Mouse (Mus musculus) stomach, embryonic 14.5 days (tissue): Measurements from ENCODE around the gene Cd38. TPM values are rescaled to one million over a fixed set of nuclear protein-coding genes. Genes with fewer than 3 reads are reported as not detected.

Experiments used
- ATAC-seq: fragments of 200-750 bp; cut with Nextera tagmentation; 2 replicates; pipeline ENCODE4 v1.8.0; 2017; ENCODE audit warnings: low read depth, moderate TSS enrichment; ENCODE audit not compliant: insufficient number of reproducible peaks, insufficient read depth, low FRiP score
- H3K27ac ChIP-seq: fragments of 300-500 bp; sonication (generic); 2 replicates; pipeline ENCODE4 v1.5.1; 2014; ENCODE audit warnings: mild to moderate bottlenecking, low read length, moderate library complexity, mixed read lengths
- H3K27me3 ChIP-seq: fragments of 300-500 bp; sonication (generic); 2 replicates; pipeline ENCODE4 v1.6.1; 2014; ENCODE audit warnings: low read length, control low read depth, mixed read lengths; ENCODE audit not compliant: control insufficient read depth, insufficient read depth
- H3K36me3 ChIP-seq: fragments of 300-500 bp; sonication (generic); 2 replicates; pipeline ENCODE4 v1.6.1; 2014; ENCODE audit warnings: mild to moderate bottlenecking, control low read depth, low read length, moderate library complexity, mixed read lengths; ENCODE audit not compliant: control insufficient read depth, insufficient read depth
- H3K4me1 ChIP-seq: fragments of 300-500 bp; sonication (generic); 2 replicates; pipeline ENCODE4 v1.6.1; 2014; ENCODE audit warnings: low read length, control low read depth, mixed read lengths; ENCODE audit not compliant: control insufficient read depth, insufficient read depth
- H3K4me2 ChIP-seq: fragments of 300-500 bp; sonication (generic); replicated peaks from 2 replicates; pipeline ENCODE4 v1.6.1; 2014; ENCODE audit warnings: low read depth, low read length, control low read depth
- H3K4me3 ChIP-seq: fragments of 300-500 bp; sonication (generic); 2 replicates; pipeline ENCODE4 v1.5.1; 2014; ENCODE audit warnings: low read depth, low read length, control low read depth
- H3K9ac ChIP-seq: fragments of 300-500 bp; sonication (generic); replicated peaks from 2 replicates; pipeline ENCODE4 v1.6.1; 2014; ENCODE audit warnings: low read depth, mild to moderate bottlenecking, control low read depth, low read length, moderate library complexity, mixed read lengths
- H3K9me3 ChIP-seq: fragments of 300-500 bp; sonication (generic); 2 replicates; pipeline ENCODE4 v1.6.1; 2016; ENCODE audit warnings: low read depth, low read length, control low read depth; ENCODE audit not compliant: control insufficient read depth
- WGBS: fragments of 180-500 bp; shearing (Covaris S2); extraction: QIAGEN DNeasy Blood & Tissue Kit; methylation state at CpG from one replicate; pipeline ENCODE4 v1.1.7; 2014; 5-methylcytosine and 5-hydroxymethylcytosine counted together
- polyA plus RNA-seq: library from polyadenylated mRNA; unstranded; fragments of >200 nt; fragmentation: Nextera tagmentation; extraction: Ambion mirVana; gene quantifications from 2 replicates; pipeline ENCODE4 v1.2.1, GENCODE M21; 2014

Cd38 gene
- polyA plus RNA-seq, 1 experiment from 2014 or later, result 15.8 TPM

DNA sequence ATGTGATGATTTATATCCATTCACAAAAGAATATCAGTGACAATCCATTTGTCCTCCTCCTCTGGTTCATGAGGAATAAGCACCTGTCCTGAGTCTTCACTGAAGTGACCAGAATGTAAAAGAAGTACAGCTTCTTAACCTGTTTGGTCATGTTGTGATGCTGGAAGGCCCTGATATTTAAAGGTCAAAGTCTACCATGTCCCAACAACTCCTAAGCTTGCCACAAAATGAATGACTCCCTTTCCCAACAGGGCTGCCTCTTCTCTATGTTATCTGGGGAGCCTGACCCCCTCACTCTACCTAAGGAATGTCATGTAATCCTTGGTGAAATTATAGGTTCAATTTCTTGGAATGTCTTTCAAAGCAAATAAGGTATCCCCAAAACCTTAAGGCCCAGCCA lies 59.4 kb downstream of the Cd38 start:
- Histone ChIP-seq H3K4me2 (no peak overlapping the region), H3K4me1 (no peaks in the 10 kb centered on the region), H3K9ac (no peak overlapping the region), H3K4me3 (no peak overlapping the region), H3K27me3 (no peaks in the 10 kb centered on the region), H3K9me3 (no peaks in the 10 kb centered on the region), H3K27ac (no peak overlapping the region), H3K36me3 (no peaks in the 10 kb centered on the region)
- ATAC-seq, result no peak

DNA sequence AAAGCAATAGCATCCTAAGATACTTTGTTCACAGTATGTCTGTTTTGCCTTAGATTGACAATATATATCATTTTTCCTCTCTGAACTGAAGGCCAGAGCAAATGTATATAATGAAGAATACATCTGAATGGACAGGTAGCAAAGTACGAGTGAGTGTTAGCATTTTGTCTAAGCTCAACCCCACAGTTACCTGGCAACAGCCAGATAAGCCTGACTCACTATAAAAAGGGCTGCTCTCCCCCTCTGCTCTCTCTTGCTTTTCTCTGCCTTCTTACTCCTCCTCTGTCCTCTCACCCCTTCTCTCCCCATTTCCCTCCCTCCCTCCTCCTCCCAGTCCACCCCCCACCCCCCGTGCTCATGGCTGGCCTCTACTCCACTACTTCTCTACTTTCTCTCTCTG lies 64.9 kb downstream of the Cd38 start:
- no peak overlapping the region for H3K9ac ChIP-seq
- no peak overlapping the region for H3K4me3 ChIP-seq
- H3K4me1 ChIP-seq, result no peaks in the 10 kb centered on the region
- ATAC-seq, result no peak
- no peak overlapping the region for H3K4me2 ChIP-seq
- no peaks in the 10 kb centered on the region for H3K9me3 ChIP-seq
- 34% methylated on average over 2 of the region's 2 CpGs for WGBS
- no peaks in the 10 kb centered on the region for H3K27me3 ChIP-seq
- H3K27ac ChIP-seq, result no peak overlapping the region
- no peaks in the 10 kb centered on the region for H3K36me3 ChIP-seq

DNA sequence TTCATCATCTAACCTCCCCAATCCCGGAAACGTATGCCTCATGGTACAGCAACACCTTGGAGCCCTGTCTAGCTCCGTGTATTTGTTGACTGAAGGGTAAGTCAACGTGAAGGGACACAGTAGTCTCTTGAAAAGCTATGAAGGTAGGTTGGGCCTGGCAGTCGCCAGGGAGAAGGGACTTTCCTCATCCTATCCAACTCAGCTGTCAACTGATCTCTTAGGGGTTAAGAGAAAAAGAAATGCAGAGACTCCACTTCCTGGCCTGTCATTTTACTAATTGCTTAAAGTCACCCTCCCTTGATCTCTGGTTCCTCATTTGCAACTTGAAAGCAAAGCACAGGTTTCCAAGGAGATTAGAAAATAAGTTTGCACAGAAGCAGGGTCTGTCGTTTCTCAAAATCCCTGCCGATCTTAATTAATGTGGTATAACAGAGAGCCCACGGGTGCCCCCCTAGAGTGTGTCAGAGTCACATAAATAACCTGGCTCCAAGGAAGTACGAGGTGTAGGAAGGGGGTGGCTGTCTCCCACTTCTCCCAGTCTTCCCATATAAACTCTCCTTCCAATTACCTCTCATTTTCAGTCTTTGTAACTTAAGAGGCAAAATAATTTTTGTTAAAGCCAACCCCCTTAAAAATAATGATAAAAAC lies 79.1 kb downstream of the Cd38 start:
- peaks cover 10% of the 10 kb centered on the region; the same call in 1 of the 2 replicates for H3K4me1 ChIP-seq
- no peaks in the 10 kb centered on the region for H3K36me3 ChIP-seq
- peak overlapping the region; percentile 94 for H3K27ac ChIP-seq
- no peaks in the 10 kb centered on the region for H3K27me3 ChIP-seq
- peak overlapping the region; percentile 49 for H3K4me2 ChIP-seq
- WGBS, result 13% methylated on average over 9 of the region's 9 CpGs
- H3K4me3 ChIP-seq, result no peak overlapping the region
- no peaks in the 10 kb centered on the region for H3K9me3 ChIP-seq
- ATAC-seq, result no peak
- H3K9ac ChIP-seq, result no peak overlapping the region

DNA sequence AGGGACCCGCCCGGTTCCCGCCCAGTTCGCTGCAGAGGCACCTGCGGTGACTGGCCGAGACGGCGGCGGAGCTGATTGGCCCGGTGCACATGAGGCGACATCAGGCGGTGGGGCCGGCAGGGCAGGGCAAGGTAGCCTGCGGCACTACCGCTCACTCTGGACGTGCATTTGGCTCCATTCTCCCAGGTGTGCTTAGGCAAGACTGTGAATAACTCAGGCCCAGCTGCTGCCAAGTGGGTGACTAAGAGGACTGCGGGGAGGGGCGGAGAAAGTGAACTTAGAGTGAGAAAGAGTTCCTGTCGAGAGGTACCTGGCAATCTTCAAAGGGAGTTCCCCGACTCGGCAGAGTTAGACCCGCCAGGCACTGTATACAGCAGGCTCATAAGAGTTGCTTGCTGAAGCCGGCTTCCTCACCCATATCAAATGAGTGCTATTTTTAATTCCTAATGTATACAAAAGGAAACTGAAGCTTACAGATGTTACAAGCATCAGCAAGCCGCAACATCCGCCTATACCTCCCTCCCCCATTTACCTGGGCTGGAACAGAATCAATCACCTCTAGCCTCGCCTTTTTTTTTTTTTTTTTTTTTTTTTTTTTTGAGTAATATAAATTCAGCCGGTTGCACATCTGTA lies 79.9 kb downstream of the Cd38 start:
- no peak overlapping the region; the same call in 1 of the 2 replicates for H3K9ac ChIP-seq
- peak overlapping the region; percentile 94 for H3K27ac ChIP-seq
- H3K4me2 ChIP-seq, result peak overlapping the region; percentile 49
- H3K36me3 ChIP-seq, result no peaks in the 10 kb centered on the region
- no peaks in the 10 kb centered on the region for H3K9me3 ChIP-seq
- no peaks in the 10 kb centered on the region for H3K27me3 ChIP-seq
- peak; percentile 96 for ATAC-seq
- H3K4me3 ChIP-seq, result peak overlapping the region; percentile 11; the same call in 1 of the 2 replicates
- peaks cover 10% of the 10 kb centered on the region; the same call in 1 of the 2 replicates for H3K4me1 ChIP-seq
- WGBS, result 2% methylated on average over 27 of the region's 27 CpGs

DNA sequence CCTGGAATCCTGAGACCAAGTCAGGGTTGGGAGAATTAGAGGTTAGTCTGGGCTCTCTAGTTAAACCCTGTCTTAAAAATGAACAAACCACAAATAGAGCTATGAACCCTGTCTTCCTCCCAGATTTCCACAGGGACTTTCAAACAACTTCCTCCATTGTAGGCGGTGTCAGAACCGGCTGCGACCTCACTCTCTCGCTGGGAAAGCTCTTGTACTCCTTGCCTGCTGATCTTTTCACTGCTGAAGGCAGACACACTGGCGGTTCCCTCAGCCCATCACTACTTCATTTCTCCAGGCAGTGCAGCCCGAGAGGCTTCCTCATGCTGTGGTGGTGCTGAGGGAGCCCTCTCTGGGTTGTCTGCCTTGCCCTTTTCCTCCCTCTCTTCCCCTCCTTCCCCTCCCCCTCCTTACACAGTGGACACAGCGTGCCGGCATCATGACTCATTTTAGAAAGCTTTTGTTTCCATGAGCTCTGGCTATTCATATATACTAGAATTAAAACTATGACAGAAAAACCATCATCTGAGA lies 80.5 kb downstream of the Cd38 start:
- peak overlapping the region; percentile 7; the same call in 1 of the 2 replicates for H3K4me3 ChIP-seq
- H3K27ac ChIP-seq, result peak overlapping the region; percentile 94
- no peaks in the 10 kb centered on the region for H3K36me3 ChIP-seq
- H3K4me2 ChIP-seq, result peak overlapping the region; percentile 49
- H3K4me1 ChIP-seq, result peaks cover 10% of the 10 kb centered on the region; the same call in 1 of the 2 replicates
- no peak overlapping the region; the same call in 1 of the 2 replicates for H3K9ac ChIP-seq
- no peaks in the 10 kb centered on the region for H3K27me3 ChIP-seq
- 3% methylated on average over 8 of the region's 8 CpGs for WGBS
- ATAC-seq, result peak; percentile 61; the same call in 1 of the 2 replicates
- H3K9me3 ChIP-seq, result no peaks in the 10 kb centered on the region

DNA sequence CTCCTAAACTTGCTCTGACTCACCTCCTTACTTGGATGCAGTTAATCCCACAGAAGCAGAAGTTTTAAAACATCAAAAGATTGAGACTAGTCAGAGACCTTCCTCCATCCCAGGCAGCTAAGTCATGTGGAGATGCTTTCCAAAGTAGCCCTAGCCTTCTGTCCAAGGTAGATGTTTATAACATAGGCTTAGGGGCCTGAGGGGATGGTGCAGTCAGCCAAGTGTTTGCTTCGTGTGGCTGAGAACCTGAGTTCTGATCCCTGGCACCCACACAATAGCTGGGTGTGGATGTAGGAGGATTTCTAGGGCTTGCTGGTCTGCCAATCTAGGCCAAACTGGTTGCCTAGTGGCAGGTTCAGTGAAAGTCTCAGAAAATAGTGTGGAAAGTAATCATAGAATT lies 84.9 kb downstream of the Cd38 start:
- no peaks in the 10 kb centered on the region for H3K36me3 ChIP-seq
- H3K4me2 ChIP-seq, result no peak overlapping the region
- H3K27me3 ChIP-seq, result no peaks in the 10 kb centered on the region
- no peak overlapping the region for H3K4me3 ChIP-seq
- no peak overlapping the region for H3K27ac ChIP-seq
- 43% methylated on average over 1 of the region's 1 CpGs for WGBS
- ATAC-seq, result no peak
- no peaks in the 10 kb centered on the region for H3K9me3 ChIP-seq
- peaks cover 3% of the 10 kb centered on the region; the same call in 1 of the 2 replicates for H3K4me1 ChIP-seq
- no peak overlapping the region for H3K9ac ChIP-seq

DNA sequence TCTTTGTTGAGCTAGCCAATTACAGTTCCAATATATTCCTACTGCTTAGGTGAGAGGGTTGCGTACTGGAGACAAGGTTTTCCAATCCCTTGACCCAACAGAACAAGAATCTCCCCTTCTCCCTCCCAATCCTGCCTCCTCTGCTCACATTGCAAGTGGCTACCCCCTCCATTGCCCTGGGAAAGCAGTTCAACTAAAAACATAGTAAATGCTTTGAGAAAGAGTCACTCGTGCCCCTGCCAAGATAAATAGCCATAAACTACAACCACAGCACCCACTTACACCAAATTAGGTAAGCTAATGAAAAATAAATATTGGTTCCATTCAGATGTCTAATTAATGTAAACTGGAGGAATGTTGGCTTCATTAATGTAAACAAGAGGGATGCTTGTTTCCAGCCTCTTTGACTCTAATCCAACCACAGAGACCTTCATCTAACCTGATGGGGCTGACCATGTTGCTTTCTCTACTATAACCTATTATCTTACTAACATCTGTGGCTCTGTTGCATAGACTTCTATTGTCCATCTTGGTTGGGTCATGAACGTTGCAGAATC lies 91.6 kb downstream of the Cd38 start:
- ATAC-seq, result no peak
- H3K9ac ChIP-seq, result no peak overlapping the region
- no peak overlapping the region for H3K27ac ChIP-seq
- H3K4me1 ChIP-seq, result no peaks in the 10 kb centered on the region
- H3K27me3 ChIP-seq, result no peaks in the 10 kb centered on the region
- H3K9me3 ChIP-seq, result no peaks in the 10 kb centered on the region
- no peaks in the 10 kb centered on the region for H3K36me3 ChIP-seq
- no peak overlapping the region for H3K4me3 ChIP-seq
- H3K4me2 ChIP-seq, result no peak overlapping the region
- WGBS, result 80% methylated on average over 3 of the region's 3 CpGs

DNA sequence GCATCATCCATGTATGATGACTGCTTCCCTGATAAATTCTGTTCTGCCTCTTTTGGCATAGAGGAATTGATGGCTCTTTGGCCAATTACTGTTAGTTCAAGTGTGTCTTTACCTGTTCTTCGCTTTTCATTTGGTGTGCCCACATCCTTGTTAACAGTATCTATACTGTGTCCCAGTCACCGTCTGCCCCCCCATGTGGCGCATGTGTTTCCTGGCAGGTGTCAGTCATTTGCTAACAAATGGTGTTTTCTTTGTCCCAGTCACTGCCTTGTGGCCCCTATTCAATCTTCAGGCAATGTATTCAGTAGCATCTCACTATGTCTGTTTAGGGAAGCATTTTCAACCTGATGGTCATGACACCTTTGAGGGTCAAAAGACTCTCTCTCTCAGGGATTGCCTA lies 92.7 kb downstream of the Cd38 start:
- Histone ChIP-seq H3K9me3 (no peaks in the 10 kb centered on the region), H3K27me3 (no peaks in the 10 kb centered on the region), H3K4me1 (no peaks in the 10 kb centered on the region), H3K36me3 (no peaks in the 10 kb centered on the region), H3K4me2 (no peak overlapping the region), H3K4me3 (no peak overlapping the region), H3K9ac (no peak overlapping the region), H3K27ac (no peak overlapping the region)
- 84% methylated on average over 3 of the region's 3 CpGs for WGBS
- ATAC-seq, result no peak
